Mouse (Mus musculus): ENCODE results near the gene Yae1d1.
"Not testable (repeated sequence)": the region's sequence is repeated elsewhere in the genome, so short reads cannot be mapped to it uniquely, and the experiment has no call there.

Yae1d1 gene

GRCm38 (mm10) chr13:17992697-17993514 lies at the start of gene Yae1d1:
TSS of gene Yae1d1 (minus strand) at chr13:17993349.
- DNase-seq: peak; percentile 75 to 92

- no peak for DNase-seq
Observed at GRCm38 (mm10) chr13:18038814-18039213, 45.7 kb upstream of the Yae1d1 start.

GRCm38 (mm10) chr13:18016604-18017003 lies 23.5 kb upstream of the Yae1d1 start:
- no peak for DNase-seq

- no peak for DNase-seq
Observed at GRCm38 (mm10) chr13:18013205-18013604, 20.1 kb upstream of the Yae1d1 start.

GRCm38 (mm10) chr13:18011055-18011454 lies 17.9 kb upstream of the Yae1d1 start:
- DNase-seq: no peak

GRCm38 (mm10) chr13:17993515-17993847 lies 332 bp upstream of the Yae1d1 start:
- no peak for DNase-seq

- no peak for DNase-seq
Observed at GRCm38 (mm10) chr13:17992009-17992408, 1.1 kb downstream of the Yae1d1 start.

- peak in 1 of 2 experiments; percentile 41 for DNase-seq
Observed at GRCm38 (mm10) chr13:17983194-17983593, 10.0 kb downstream of the Yae1d1 start.

GRCm38 (mm10) chr13:17982634-17983033 lies 10.5 kb downstream of the Yae1d1 start:
- no peak for DNase-seq

- no peak for DNase-seq
Observed at GRCm38 (mm10) chr13:17976854-17977739, 16.1 kb downstream of the Yae1d1 start.

GRCm38 (mm10) chr13:17975891-17976290 lies 17.3 kb downstream of the Yae1d1 start:
- DNase-seq: peak; percentile 15 to 19

- no peak for DNase-seq
Observed at GRCm38 (mm10) chr13:17975457-17975856, 17.7 kb downstream of the Yae1d1 start.

- DNase-seq: no peak
Observed at GRCm38 (mm10) chr13:17974734-17975133, 18.4 kb downstream of the Yae1d1 start.

- no peak for DNase-seq
Observed at GRCm38 (mm10) chr13:17960613-17961012, 32.5 kb downstream of the Yae1d1 start.

- no peak for DNase-seq
Observed at GRCm38 (mm10) chr13:17954282-17954681, 38.9 kb downstream of the Yae1d1 start.

- DNase-seq: not testable (repeated sequence)
Observed at GRCm38 (mm10) chr13:17950581-17950980, 42.6 kb downstream of the Yae1d1 start.

GRCm38 (mm10) chr13:17949555-17949954 lies 43.6 kb downstream of the Yae1d1 start:
- DNase-seq: no peak

- DNase-seq: peak; percentile 85 to 93
Observed at GRCm38 (mm10) chr13:17944078-17944917, 48.9 kb downstream of the Yae1d1 start, which contains the start of gene Rala. TSS of gene Rala (minus strand) at chr13:17944239.

GRCm38 (mm10) chr13:17943306-17944077 lies 49.7 kb downstream of the Yae1d1 start:
- peak; percentile 8 to 31 for DNase-seq

- DNase-seq: no peak
Observed at GRCm38 (mm10) chr13:17942338-17942737, 50.8 kb downstream of the Yae1d1 start.

All from spleen, adult 18-20 months (tissue).